Mouse (Mus musculus) CH12.LX (cell line): ENCODE measurements around the gene Smoc1. TPM values are rescaled to one million over a fixed set of nuclear protein-coding genes. Genes with fewer than 3 reads are reported as not detected.

Source experiments
- DNase-seq: peaks from one replicate; pipeline ENCODE4 v3.0.0-alpha.2; 2013; ENCODE audit errors: extremely low read depth
- H3K27ac ChIP-seq: 2 replicates; pipeline ENCODE4 v1.5.1; 2012; ENCODE audit warnings: low read depth, mild to moderate bottlenecking, control low read depth, moderate library complexity; ENCODE audit not compliant: insufficient read depth
- H3K27me3 ChIP-seq: replicated peaks from 2 replicates; pipeline ENCODE3; 2012; ENCODE audit warnings: inconsistent platforms
- H3K36me3 ChIP-seq, 2 experiments: replicated peaks in 1 of 2; 2 replicates each; pipeline versions ENCODE3 to v1.6.1; 2012; ENCODE audit warnings: inconsistent platforms in 1 of 2, low read length in 1 of 2, mild to moderate bottlenecking in 1 of 2, mixed read lengths in 1 of 2, moderate library complexity in 1 of 2; ENCODE audit not compliant: control insufficient read depth in 1 of 2, insufficient read depth in 1 of 2
- H3K4me1 ChIP-seq, 2 experiments: 2 replicates each; pipeline ENCODE4 v1.6.1; 2012; ENCODE audit warnings: inconsistent platforms in 1 of 2, moderate library complexity in 1 of 2; ENCODE audit not compliant: insufficient read depth in 2 of 2, control insufficient read depth in 1 of 2
- H3K4me2 ChIP-seq: 2 replicates; pipeline ENCODE4 v1.6.1; 2012; ENCODE audit warnings: low read depth, mild to moderate bottlenecking, control low read depth; ENCODE audit not compliant: poor library complexity, insufficient read depth, severe bottlenecking
- H3K4me3 ChIP-seq, 3 experiments: fragments of 150-350 bp in 1 of 3; sonication (generic) in 1 of 3; replicated peaks in 1 of 3; 2 replicates each; pipeline versions ENCODE3 to v1.5.1; 2011 to 2012; ENCODE audit warnings: low read depth in 2 of 3, low read length in 2 of 3, mild to moderate bottlenecking in 2 of 3, moderate library complexity in 2 of 3, control low read depth in 1 of 3, improper control_type of control experiment in 1 of 3, inconsistent platforms in 1 of 3, mixed read lengths in 1 of 3; ENCODE audit not compliant: poor library complexity in 1 of 3
- H3K79me2 ChIP-seq: replicated peaks from 2 replicates; pipeline ENCODE4 v1.6.1; 2012; ENCODE audit warnings: mild to moderate bottlenecking, moderate library complexity; ENCODE audit not compliant: control insufficient read depth, poor library complexity, insufficient read depth, severe bottlenecking; ENCODE audit errors: extremely low read depth
- H3K9ac ChIP-seq: 2 replicates; pipeline ENCODE4 v1.6.1; 2012; ENCODE audit warnings: low read depth, mild to moderate bottlenecking, control low read depth, moderate library complexity; ENCODE audit not compliant: insufficient read depth
- H3K9me3 ChIP-seq: replicated peaks from 2 replicates; pipeline ENCODE3; 2012; ENCODE audit warnings: low read length, inconsistent platforms, mixed read lengths
- BHLHE40 ChIP-seq: IDR thresholded peaks from 2 replicates; pipeline ENCODE4 v1.6.1; 2011; ENCODE audit warnings: mild to moderate bottlenecking, low read depth, low read length, improper control_type of control experiment
- E2F4 ChIP-seq: IDR thresholded peaks from 2 replicates; pipeline ENCODE4 v1.6.1; 2011; ENCODE audit warnings: low read depth, low read length, improper control_type of control experiment; ENCODE audit not compliant: insufficient replicate concordance
- ETS1 ChIP-seq: conservative IDR thresholded peaks from 2 replicates; pipeline ENCODE4 v1.6.1; 2012; ENCODE audit warnings: low read depth, mild to moderate bottlenecking, inconsistent platforms, low read length, improper control_type of control experiment, moderate library complexity
- HCFC1 ChIP-seq: IDR thresholded peaks from 2 replicates; pipeline ENCODE4 v1.6.1; 2012; ENCODE audit warnings: low read depth, mild to moderate bottlenecking, inconsistent platforms, low read length, improper control_type of control experiment
- IRF4 ChIP-seq: IDR thresholded peaks from 2 replicates; pipeline ENCODE4 v1.6.1; 2014; ENCODE audit warnings: low read depth, mild to moderate bottlenecking, inconsistent platforms, low read length, improper control_type of control experiment
- JUND ChIP-seq: conservative IDR thresholded peaks from 2 replicates; pipeline ENCODE4 v1.6.1; 2011; ENCODE audit warnings: low read depth, low read length, improper control_type of control experiment
- MAFK ChIP-seq: IDR thresholded peaks from 2 replicates; pipeline ENCODE4 v1.6.1; 2011; ENCODE audit warnings: low read length, improper control_type of control experiment; ENCODE audit not compliant: insufficient replicate concordance
- MAX ChIP-seq: IDR thresholded peaks from 2 replicates; pipeline ENCODE4 v1.6.1; 2011; ENCODE audit warnings: low read length, improper control_type of control experiment
- NRF1 ChIP-seq: IDR thresholded peaks from 2 replicates; pipeline ENCODE4 v1.6.1; 2014; ENCODE audit warnings: low read depth, mild to moderate bottlenecking, inconsistent platforms, low read length, improper control_type of control experiment, moderate library complexity
- PAX5 ChIP-seq: IDR thresholded peaks from 2 replicates; pipeline ENCODE4 v1.6.1; 2012; ENCODE audit warnings: low read length, inconsistent platforms, mixed read lengths
- POLR2A ChIP-seq: IDR thresholded peaks from 2 replicates; pipeline ENCODE4 v1.6.1; 2011; ENCODE audit warnings: low read depth, mild to moderate bottlenecking, improper control_type of control experiment, low read length
- RAD21 ChIP-seq: IDR thresholded peaks from 2 replicates; pipeline ENCODE4 v1.6.1; 2011; ENCODE audit warnings: low read depth, mild to moderate bottlenecking, low read length, improper control_type of control experiment, moderate library complexity
- SMC3 ChIP-seq: IDR thresholded peaks from 2 replicates; pipeline ENCODE4 v1.6.1; 2011; ENCODE audit warnings: low read depth, low read length, improper control_type of control experiment
- TBP ChIP-seq: conservative IDR thresholded peaks from 2 replicates; pipeline ENCODE4 v1.6.1; 2011; ENCODE audit warnings: low read depth, low read length, improper control_type of control experiment
- USF1 ChIP-seq: IDR thresholded peaks from 2 replicates; pipeline ENCODE4 v1.6.1; 2014; ENCODE audit warnings: low read depth, mild to moderate bottlenecking, inconsistent platforms, low read length, improper control_type of control experiment
- ZC3H11A ChIP-seq: IDR thresholded peaks from 2 replicates; pipeline ENCODE4 v1.6.1; 2012; ENCODE audit warnings: low read depth, mild to moderate bottlenecking, inconsistent platforms, low read length, improper control_type of control experiment
- ZNF384 ChIP-seq: IDR thresholded peaks from 2 replicates; pipeline ENCODE4 v1.6.1; 2012; ENCODE audit warnings: low read depth, low read length, improper control_type of control experiment, inconsistent platforms
- dilution Hi-C: fragments of 300-500 bp; cut with MboI; formaldehyde crosslinking; loops from 2 replicates; pipeline ENCODE4 v1.14.3; 2020; ENCODE audit warnings: low sequenced_read_pairs; ENCODE audit not compliant: extremely low pct_unique_long_range_greater_than_20kb, extremely low pct_ligation_motif_present
- in situ Hi-C: fragments of 300-500 bp; cut with MboI; formaldehyde crosslinking; loops from 3 replicates; pipeline ENCODE4 v1.14.3; 2019; ENCODE audit warnings: low sequenced_read_pairs, low pct_ligation_motif_present, low pct_unique_long_range_greater_than_20kb, mixed read lengths
- polyA plus RNA-seq: library from polyadenylated mRNA; unstranded; fragments of >175 nt; gene quantifications from 2 replicates; pipeline ENCODE4 v1.2.1, GENCODE M21; 2012; ENCODE audit warnings: low read depth; ENCODE audit not compliant: insufficient read length
- total RNA-seq, 2 experiments: library from RNA; depleted of rRNA; stranded (reverse); fragments of 300-350 nt in 1 of 2; fragments of >200 nt in 1 of 2; gene quantifications; 2 replicates each; pipeline ENCODE4 v1.2.3; 2012 to 2014

Gene Smoc1
- total and polyA plus RNA-seq, 3 experiments: 11.0 to 23.0 (median 11.6) TPM

- no peak for DNase-seq
- dilution Hi-C loops: no loop called here
- H3K27ac ChIP-seq: no peak overlapping the region
- no peak overlapping the region for H3K9ac ChIP-seq
- H3K4me3 ChIP-seq: no peak overlapping the region
- no peaks in the 10 kb centered on the region for H3K27me3 ChIP-seq
- TF ChIP-seq JUND: no peak
- no peak for TF ChIP-seq ZC3H11A
- no peak for TF ChIP-seq IRF4
- no peak for TF ChIP-seq MAX
- TF ChIP-seq BHLHE40: no peak
- TF ChIP-seq SMC3: no peak
- TF ChIP-seq ZNF384: no peak
- TF ChIP-seq E2F4: no peak
- TF ChIP-seq MAFK: no peak
- no peak for TF ChIP-seq PAX5
- no peak for TF ChIP-seq ETS1
- H3K36me3 ChIP-seq: peaks cover 4 to 71% of the 10 kb centered on the region in 2 experiments
- peaks cover 0 to 4% of the 10 kb centered on the region in 2 experiments; a peak in 1 of 4 replicates for H3K4me1 ChIP-seq
- no peaks in the 10 kb centered on the region for H3K9me3 ChIP-seq
- no peak overlapping the region for H3K4me2 ChIP-seq
- H3K79me2 ChIP-seq: no peaks in the 10 kb centered on the region
- in situ Hi-C loops: no loop called here
Observed at GRCm38 (mm10) chr12:81028291-81028920, 1.8 kb downstream of the Smoc1 start.

- dilution Hi-C loops (no loop called here), in situ Hi-C loops (no loop called here)
- Histone ChIP-seq H3K9ac (no peak overlapping the region), H3K4me3 (no peak overlapping the region), H3K9me3 (no peaks in the 10 kb centered on the region), H3K27me3 (no peaks in the 10 kb centered on the region), H3K4me2 (no peak overlapping the region), H3K79me2 (no peaks in the 10 kb centered on the region), H3K4me1 (peaks cover 0 to 5% of the 10 kb centered on the region in 2 experiments; a peak in 1 of 4 replicates), H3K36me3 (peaks cover 6 to 69% of the 10 kb centered on the region in 2 experiments), H3K27ac (no peak overlapping the region)
- no peak for DNase-seq
- TF ChIP-seq POLR2A (no peak), RAD21 (no peak), TBP (no peak), NRF1 (no peak), USF1 (no peak), E2F4 (no peak), HCFC1 (no peak)
Observed at GRCm38 (mm10) chr12:81029731-81030130, 3.1 kb downstream of the Smoc1 start.
